Mouse (Mus musculus): ENCODE results near the gene Ppfibp1.

- no peak for TF ChIP-seq CTCF (IDR thresholded peaks at IDR 0.05; ENCODE audit: low read depth, low read length)
- TF ChIP-seq TAL1 (conservative IDR thresholded peaks at IDR 0.05; ENCODE audit: low read depth, low read length), result no peak
- no peak for TF ChIP-seq GATA1 (IDR thresholded peaks at IDR 0.05; ENCODE audit: borderline replicate concordance, low read length)
Measured at GRCm38 (mm10) chr6:146944009-146944408, 55.7 kb downstream of the Ppfibp1 start.

Data from G1E (cell line).